Mouse (Mus musculus) thymus, adult 18-20 months (tissue): Measurements from ENCODE around the gene Acsl6.
"Not testable (repeated sequence)": the region's sequence is repeated elsewhere in the genome, so short reads cannot be mapped to it uniquely, and the experiment has no call there.

Experiments used
- DNase-seq, 2 experiments: peaks; one replicate each; pipeline ENCODE4 v3.0.0; 2022; ENCODE audit warnings: mixed read lengths in 2 of 2

Gene Acsl6

GRCm38 (mm10) chr11:54396686-54397085 is 93.1 kb downstream of the Acsl6 start:
- no peak for DNase-seq

DNA sequence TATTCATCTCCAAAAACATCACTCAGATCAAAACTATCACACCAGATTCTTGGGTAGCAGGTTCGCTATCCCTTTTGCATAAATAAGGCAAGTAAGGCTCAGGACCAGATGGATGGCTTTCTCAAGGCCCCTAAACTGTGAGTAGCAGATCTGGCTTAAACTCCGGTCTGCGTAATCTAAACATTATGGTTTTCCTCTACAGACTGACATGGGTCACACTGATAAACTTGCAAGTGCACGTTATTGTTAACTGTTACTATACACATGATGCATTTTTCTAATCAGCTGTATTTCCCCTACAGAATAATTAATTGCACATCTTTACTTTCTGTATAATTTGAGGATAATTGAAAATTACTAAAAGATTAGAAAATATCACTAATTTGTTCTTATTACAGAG is 94.5 kb downstream of the Acsl6 start:
- no peak for DNase-seq

DNA sequence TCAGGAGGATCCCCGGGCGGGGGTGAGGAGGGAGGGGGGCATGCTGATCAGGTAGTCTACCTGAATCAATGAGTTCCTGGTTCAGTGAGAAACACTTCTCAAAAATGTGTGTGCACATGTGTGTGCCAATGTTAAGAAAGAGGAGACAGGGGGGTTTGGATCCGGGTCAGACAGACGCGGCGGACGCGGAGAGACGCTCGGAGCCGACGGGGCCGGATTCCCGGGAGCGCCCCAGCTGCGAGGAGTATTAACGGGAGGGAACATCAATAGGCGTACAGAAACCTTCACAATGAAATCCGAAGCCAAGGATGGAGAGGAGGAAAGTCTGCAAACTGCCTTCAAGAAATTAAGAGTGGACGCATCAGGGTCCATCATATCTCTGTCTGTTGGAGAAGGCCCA is 97.2 kb downstream of the Acsl6 start:
- DNase-seq: not testable (repeated sequence)

DNA sequence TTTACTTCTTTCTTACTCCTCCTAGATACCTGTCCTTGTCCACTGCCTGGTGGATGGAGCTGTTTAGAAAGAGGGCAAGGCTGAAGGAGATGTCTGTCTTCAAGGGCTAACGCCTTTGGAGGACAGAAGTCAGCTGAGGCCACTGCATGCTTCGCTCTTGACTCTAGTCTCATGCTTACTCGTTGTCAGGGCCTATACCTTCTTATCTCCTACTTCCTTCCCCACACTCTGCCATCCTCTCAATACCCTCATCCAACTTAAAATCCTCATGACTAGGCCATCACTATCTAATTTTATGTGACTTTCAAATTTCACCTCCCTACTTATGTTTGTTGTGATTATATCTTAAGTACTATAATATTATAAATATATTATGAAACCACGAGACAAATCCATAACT is 101.3 kb downstream of the Acsl6 start:
- DNase-seq: no peak

DNA sequence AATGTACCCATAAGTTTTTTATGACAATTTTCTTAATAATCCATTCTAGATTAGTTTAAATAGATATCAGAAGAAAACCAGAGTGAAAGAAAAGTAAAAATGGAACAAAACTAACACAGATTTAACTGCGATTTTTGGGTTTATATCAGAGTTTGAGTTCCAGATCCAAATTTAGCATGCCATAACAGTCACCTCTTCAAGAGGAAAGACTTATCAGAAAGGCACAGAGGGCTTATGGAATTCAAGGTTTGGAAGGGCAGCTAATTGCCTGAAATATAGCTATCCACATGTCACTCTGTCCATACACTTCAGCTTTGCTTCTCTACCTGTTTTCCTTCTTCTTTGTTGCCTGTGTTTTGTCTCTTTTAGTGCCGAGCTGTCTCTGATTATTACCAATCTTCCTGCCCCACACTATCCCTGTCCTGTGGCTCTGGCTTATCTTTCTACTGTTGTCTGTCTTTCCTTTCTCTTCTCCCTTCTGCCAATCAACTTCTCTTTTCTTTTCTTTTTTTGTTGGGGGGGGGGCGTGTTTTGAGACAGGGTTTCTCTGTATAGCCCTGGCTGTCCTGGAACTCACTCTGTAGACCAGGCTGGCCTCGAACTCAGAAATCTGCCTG is 103.4 kb downstream of the Acsl6 start:
- no peak for DNase-seq

- no peak for DNase-seq
These were observed 107.0 kb downstream of the Acsl6 start for GRCm38 (mm10) chr11:54410612-54411011.

DNA sequence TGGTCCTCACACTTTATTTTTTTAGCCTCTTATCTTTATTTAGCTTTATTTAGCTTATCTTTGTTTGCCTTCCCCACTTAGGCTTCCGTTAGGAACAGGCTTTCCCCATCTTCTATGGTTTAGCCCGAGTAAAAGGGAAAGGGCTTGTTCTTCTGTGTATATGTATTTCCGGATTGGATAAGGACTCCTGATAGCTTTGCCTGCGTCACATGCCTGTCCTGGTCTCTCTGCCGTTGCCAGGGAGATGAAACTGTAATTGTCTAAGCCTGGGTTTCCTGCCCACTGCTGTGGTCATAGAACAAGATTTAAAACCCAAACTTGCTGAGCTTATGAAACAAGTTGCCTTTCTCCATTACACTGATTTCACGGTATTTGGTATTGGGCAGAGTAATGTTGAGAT is 109.4 kb downstream of the Acsl6 start:
- DNase-seq: no peak
